Mouse (Mus musculus) kidney, adult 18-20 months (tissue): ENCODE data around the gene Vps13a.

Experiments used
- DNase-seq: peaks from one replicate; pipeline ENCODE4 v3.0.0; 2021

Vps13a gene

DNA sequence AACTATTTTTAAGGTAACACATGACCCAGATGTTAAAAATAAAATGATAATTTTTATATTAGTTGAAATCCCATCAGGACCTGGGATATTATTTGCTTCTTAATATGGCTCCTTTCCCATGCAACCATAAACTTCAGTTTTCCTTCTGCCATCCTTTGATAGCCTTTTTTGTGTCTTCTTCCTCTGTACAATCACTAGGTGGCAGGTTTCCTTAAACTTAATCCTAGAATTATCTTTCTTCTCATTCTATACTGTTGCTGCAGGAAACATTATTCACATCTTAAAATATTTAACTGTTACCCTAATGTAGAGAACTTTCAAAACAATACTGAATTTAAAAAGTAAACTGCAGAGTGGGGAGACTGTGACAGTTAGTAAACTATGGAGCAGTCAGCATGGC lies 24.9 kb downstream of the Vps13a start:
- no peak for DNase-seq

GRCm38 (mm10) chr19:16755226-16755625 lies 25.5 kb downstream of the Vps13a start:
- DNase-seq, result no peak

DNA sequence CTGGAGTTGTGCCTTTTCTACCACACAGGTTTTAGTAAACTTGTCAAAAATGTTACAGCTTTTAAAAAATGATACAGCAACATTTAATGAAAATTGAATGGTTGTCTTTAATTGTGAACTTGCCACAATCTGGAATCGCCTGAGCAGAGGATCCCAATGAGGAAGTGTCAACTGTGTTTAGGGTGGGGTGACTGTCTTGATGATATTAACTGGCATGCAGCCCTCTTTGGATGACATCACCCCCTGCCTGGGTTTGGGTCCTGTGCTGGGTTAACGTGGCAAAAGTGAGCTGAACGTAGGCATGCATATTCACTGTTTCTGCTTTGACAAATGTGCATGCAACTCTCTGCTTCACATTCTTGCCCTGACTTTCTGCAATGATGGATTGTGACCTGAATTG lies 27.6 kb downstream of the Vps13a start:
- DNase-seq, result no peak

GRCm38 (mm10) chr19:16736854-16737253 lies 43.9 kb downstream of the Vps13a start:
- DNase-seq, result no peak

- DNase-seq, result no peak
These were observed 52.0 kb downstream of the Vps13a start for GRCm38 (mm10) chr19:16728729-16729128.

DNA sequence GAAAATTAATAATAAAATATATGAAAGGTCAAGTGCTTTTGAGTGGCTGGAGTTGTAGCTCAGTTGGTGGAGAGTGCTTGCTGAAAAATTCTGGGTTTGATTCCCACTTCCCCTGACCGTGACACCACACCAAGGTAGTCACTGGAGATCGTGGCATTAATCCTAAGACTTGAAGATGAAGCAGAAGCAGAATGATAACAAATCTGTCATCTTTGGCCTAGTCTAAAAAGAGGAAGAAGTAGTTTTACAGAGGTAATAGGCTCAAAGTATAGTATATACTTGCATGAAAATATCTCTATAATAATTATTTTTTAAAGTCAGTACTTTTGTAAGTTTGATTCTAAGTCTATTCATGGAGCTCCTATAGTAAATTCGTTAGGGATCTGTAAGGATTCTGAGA lies 65.5 kb downstream of the Vps13a start:
- DNase-seq, result no peak

GRCm38 (mm10) chr19:16701790-16702189 lies 78.9 kb downstream of the Vps13a start:
- no peak for DNase-seq

DNA sequence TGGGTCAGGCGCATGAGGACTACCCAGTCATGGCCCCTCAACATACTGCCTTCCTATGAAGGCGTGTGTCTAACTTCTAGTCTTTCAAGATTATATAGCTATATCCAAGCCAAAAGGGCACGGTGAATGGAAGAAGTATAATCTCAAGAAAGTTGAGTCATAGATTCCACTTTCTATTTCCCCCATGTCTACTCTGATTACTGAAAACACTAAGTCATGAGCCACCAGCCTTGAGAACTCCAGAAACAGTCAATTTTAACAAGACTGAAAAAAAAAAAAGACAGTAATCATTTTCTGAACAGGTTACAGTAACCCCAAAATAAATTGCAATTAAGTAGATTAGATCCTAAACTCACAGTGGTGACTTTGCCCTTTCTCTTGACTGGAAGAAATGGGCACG lies 95.8 kb downstream of the Vps13a start:
- no peak for DNase-seq

DNA sequence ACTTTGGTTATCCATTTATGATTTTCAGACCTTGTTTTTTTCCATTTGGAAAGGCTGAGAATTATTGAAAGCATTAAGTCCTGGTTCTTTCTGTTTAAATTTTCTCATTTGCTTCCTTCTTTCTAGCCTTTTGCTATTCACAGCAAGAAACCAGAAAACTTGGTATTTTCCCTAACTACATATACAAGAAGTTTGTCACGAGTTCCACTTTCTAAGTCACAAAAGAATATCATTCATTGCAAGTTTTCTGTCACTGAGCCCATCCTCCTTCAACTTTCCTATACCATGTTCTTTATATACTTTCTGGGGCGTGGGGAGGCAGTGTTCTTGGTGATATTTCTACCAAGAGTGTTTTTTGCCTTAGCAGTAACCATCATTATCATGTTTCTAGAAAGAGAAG lies 96.5 kb downstream of the Vps13a start:
- no peak for DNase-seq

GRCm38 (mm10) chr19:16625610-16626395 lies 154.9 kb downstream of the Vps13a start:
- no peak for DNase-seq

GRCm38 (mm10) chr19:16624994-16625393 lies 155.7 kb downstream of the Vps13a start:
- no peak for DNase-seq

DNA sequence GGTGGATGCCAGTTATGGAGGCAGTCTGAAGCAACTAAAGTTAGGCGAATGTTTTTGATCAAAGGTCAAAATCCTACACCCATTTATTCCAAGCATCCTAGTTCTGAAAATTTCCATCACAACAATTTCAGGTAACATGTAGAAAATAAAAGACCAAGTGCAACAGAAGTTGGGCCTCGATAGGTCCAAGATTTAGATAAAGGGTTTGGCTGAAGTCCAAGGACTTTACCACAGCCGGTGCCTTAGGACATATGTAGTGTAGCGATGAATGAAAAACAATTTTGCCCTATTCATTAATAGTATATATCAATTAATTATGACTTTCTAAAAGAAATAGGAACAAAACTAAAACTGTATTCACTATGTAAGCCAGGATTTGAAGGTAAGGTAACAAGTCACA lies 157.6 kb downstream of the Vps13a start:
- DNase-seq, result no peak

GRCm38 (mm10) chr19:16607634-16608033 lies 173.1 kb downstream of the Vps13a start:
- no peak for DNase-seq

DNA sequence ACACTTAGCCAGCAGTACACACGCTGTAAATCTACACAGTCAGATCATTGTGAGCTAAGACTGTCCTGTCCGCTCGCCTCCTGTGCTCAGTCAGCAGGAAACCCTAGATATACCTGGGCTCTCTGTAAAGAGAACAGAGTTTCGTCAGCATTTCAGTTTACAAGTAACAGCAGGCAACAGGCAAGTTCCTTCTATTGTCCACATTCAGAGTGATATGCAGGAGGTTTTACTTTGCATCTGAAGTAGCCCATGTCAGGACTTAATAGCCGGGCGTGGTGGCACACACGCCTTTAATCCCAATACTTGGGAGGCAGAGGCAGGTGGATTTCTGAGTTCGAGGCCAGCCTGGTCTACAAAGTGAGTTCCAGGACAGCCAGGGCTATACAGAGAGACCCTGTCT lies 178.7 kb downstream of the Vps13a start:
- DNase-seq, result no peak

DNA sequence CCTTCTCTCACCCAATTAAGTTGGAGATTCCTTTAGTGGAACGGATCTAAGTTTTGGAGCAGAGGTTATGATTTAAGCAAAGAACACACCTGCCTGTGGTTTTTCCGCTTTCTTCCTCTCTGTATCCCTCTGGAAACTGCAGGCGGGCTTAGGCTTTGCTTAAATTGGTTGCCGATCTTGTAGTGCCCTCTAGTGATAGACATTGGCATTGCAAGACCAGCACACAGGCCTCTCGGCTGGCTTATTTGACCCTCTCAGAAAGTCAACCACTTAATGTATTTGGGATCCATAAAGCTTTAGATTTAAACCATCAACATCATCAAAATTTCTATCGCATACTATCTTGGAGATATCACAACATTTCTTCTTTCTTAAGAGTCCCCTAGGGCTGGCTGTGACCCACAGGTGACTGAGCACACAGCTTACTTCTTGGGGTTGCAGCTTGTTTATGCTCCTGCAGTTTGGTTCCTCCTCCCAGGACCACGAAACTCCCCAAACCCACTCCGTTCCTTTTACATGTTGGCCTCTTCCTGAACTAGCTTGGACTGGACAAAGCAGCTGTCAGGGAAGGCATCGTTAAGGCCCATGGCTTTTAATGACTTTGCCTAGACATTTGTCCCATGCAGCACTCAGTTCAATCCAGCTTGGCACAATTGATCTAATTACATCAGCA lies 181.3 kb downstream of the Vps13a start:
- peak; percentile 68 for DNase-seq

- no peak for DNase-seq
These were observed 182.0 kb downstream of the Vps13a start for GRCm38 (mm10) chr19:16598653-16599297.

- no peak for DNase-seq
These were observed 183.5 kb downstream of the Vps13a start for GRCm38 (mm10) chr19:16597216-16597615.

GRCm38 (mm10) chr19:16593975-16594317 lies 186.8 kb downstream of the Vps13a start:
- DNase-seq, result no peak

- no peak for DNase-seq
These were observed 187.3 kb downstream of the Vps13a start for GRCm38 (mm10) chr19:16593256-16593974.

- no peak for DNase-seq
These were observed 195.4 kb downstream of the Vps13a start for GRCm38 (mm10) chr19:16585379-16585778.

- no peak for DNase-seq
These were observed 196.2 kb downstream of the Vps13a start for GRCm38 (mm10) chr19:16584546-16584945.

- no peak for DNase-seq
These were observed 200.2 kb downstream of the Vps13a start for GRCm38 (mm10) chr19:16580501-16580900.

DNA sequence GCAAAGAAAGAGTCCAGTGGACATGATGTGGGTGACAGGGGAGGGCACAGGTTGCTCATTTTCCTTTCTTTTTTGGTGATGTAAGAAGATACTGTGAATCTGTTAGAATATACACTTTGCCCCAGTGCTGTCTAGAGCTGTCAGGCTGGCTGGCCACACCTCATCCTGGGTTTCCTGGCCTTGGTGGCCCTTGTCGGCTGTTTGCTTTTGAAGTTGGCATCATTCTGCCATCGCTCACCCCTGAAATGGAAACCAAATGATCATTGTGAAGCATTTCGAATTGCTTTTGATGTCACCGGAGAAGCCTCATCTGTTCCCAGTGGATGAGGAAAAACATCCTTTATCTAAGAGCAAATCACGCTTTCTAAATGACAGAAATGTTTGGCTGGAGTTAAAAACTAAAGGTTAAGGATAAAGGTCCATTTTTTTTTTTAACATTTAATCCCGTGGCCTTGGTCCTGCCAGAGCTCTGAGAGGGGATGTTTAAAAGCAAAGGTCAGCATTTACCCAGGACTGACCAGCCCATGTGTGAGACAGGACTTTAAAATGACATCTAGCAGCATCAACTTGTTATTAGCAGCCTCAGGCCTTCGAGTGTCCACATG lies 201.0 kb downstream of the Vps13a start:
- DNase-seq, result no peak
